ENCODE assay signal across 9 mouse cellular contexts in the genomic region with DNA sequence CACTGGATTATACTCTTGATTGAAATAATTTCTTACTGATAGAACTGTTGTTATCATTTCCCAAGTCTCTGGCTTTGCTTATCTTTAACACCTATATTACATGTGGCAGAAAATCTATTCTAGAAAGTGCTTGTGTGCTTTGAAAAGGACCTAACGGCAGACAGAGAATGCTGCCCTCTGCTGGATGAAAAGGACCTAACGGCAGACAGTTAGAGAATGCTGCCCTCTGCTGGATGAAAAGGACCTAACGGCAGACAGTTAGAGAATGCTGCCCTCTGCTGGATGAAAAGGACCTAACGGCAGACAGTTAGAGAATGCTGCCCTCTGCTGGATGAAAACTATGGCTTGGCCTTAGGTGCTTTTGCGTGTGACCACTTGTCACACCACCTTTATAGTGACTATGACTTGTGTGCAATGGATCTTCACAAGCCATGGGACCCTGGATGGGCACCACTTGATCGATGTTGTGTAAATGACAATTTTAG. TPM values are rescaled to one million over a fixed set of nuclear protein-coding genes. Genes with fewer than 3 reads are reported as not detected.
A peak's percentile ranks its signal among the peaks of the same experiment; 100 is the strongest.
DNase-seq lines count a peak whose midpoint lies in the region; ATAC-seq and TF ChIP-seq lines count a peak whose summit lies in the region.
"Not testable (repeated sequence)": the region's sequence is repeated elsewhere in the genome, so short reads cannot be mapped to it uniquely, and the experiment has no call there.
"Had no signal": no experiment of that assay in that cellular context is flagged by ENCODE, and none has a peak within 500 bp of the region (broad histone marks: within the 10 kb centered on the region; RNA-seq: fewer than 3 reads in every experiment).

No protein-coding gene starts in this region.

- H3K4me3 ChIP-seq in E14TG2a.4 (replicated peaks; ENCODE audit: low read length); forebrain, embryonic 14.5 days (ENCODE audit: low read depth, low read length); hindbrain, embryonic 12.5 days: not testable (repeated sequence)

- H3K36me3 ChIP-seq in E14TG2a.4 (ENCODE audit: insufficient read depth, low read length); forebrain, embryonic 14.5 days (ENCODE audit: control insufficient read depth, insufficient read depth, low read length); hindbrain, embryonic 12.5 days: not testable (repeated sequence)

- not testable (repeated sequence) for H3K4me2 ChIP-seq in forebrain, embryonic 14.5 days (ENCODE audit: low read length); hindbrain, embryonic 12.5 days (replicated peaks)

- H3K4me1 ChIP-seq in E14TG2a.4 (replicated peaks; ENCODE audit: low read depth, low read length); forebrain, embryonic 14.5 days (ENCODE audit: control insufficient read depth, insufficient read depth, low read length); hindbrain, embryonic 12.5 days: not testable (repeated sequence)

- H3K9ac ChIP-seq in forebrain, embryonic 14.5 days (ENCODE audit: low read length); hindbrain, embryonic 12.5 days: not testable (repeated sequence)

- peak; percentile 76 for TF ChIP-seq CTCF in E14TG2a.4 (conservative IDR thresholded peaks at IDR 0.05; ENCODE audit: low read length)

- DNase-seq in brain, embryonic 18.5 days (ENCODE audit: low read depth, low spot score): peak; percentile 57
- DNase-seq in forebrain, embryonic 14.5 days (ENCODE audit: low spot score): peak; percentile 81
- DNase-seq in layer of hippocampus, adult 9-11 months: peak; percentile 40
- DNase-seq in lung, postnatal 14 days: peak; percentile 75
- DNase-seq in retina, adult 2 months (ENCODE audit: low read depth, low spot score): peak; percentile 51
- peak; percentile 10 for DNase-seq in thymus, postnatal 0 days (ENCODE audit: low spot score)

- H3K27me3 ChIP-seq in E14TG2a.4 (ENCODE audit: insufficient read depth, low read length); forebrain, embryonic 14.5 days (replicated peaks; ENCODE audit: control insufficient read depth, insufficient read depth, low read length); hindbrain, embryonic 12.5 days: not testable (repeated sequence)

- ATAC-seq in forebrain, embryonic 14.5 days: peak; percentile 69
- peak; percentile 43 for ATAC-seq in hindbrain, embryonic 12.5 days (ENCODE audit: low FRiP score)

- peaks cover 22% of the 10 kb centered on the region for H3K9me3 ChIP-seq in E14TG2a.4 (ENCODE audit: low read length)
- H3K9me3 ChIP-seq in forebrain, embryonic 14.5 days (replicated peaks; ENCODE audit: control insufficient read depth, low read length); hindbrain, embryonic 12.5 days (replicated peaks): not testable (repeated sequence)

- WGBS in forebrain, embryonic 14.5 days: 54% methylated on average over 6 of the region's 6 CpGs
- 55% methylated on average over 6 of the region's 6 CpGs for WGBS in hindbrain, embryonic 12.5 days

- not testable (repeated sequence) for H3K27ac ChIP-seq in forebrain, embryonic 14.5 days (ENCODE audit: low read depth, low read length); hindbrain, embryonic 12.5 days

RNA-seq across cellular contexts. Expression of a gene that starts 11.6 kb away (rescaled TPM):
- polyA plus RNA-seq in forebrain, embryonic 14.5 days (2014; fragmentation: Nextera tagmentation; extraction: Ambion mirVana): not detected in 2 replicates
- polyA plus RNA-seq in hindbrain, embryonic 12.5 days (2016; fragmentation: Nextera tagmentation; extraction: Ambion mirVana): 0.10 TPM in 1 of 2 replicates, not detected in the other
- polyA plus RNA-seq in thymus, postnatal 0 days (2015; fragmentation: Nextera tagmentation; extraction: Ambion mirVana): 0.27 and 0.28 TPM in 2 replicates
- polyA plus RNA-seq: myocyte had no signal

RNA-seq across cellular contexts. Expression of a gene that starts 26.2 kb away (rescaled TPM):
- polyA plus RNA-seq in forebrain, embryonic 14.5 days (2014; fragmentation: Nextera tagmentation; extraction: Ambion mirVana): 152 and 191 TPM in 2 replicates
- polyA plus RNA-seq in hindbrain, embryonic 12.5 days (2016; fragmentation: Nextera tagmentation; extraction: Ambion mirVana): 142 and 165 TPM in 2 replicates
- polyA plus RNA-seq in thymus, postnatal 0 days (2015; fragmentation: Nextera tagmentation; extraction: Ambion mirVana): 7.3 and 8.4 TPM in 2 replicates

Comparison
In these comparisons a context has a peak if more than half of its experiments do, and no peak if none do; other contexts are left out.
1. DNase-seq: peak in every context shown above with its lines; median percentile 81 in forebrain, embryonic 14.5 days; 75 in lung, postnatal 14 days; 57 in brain, embryonic 18.5 days; 51 in retina, adult 2 months; 40 in layer of hippocampus, adult 9-11 months; 10 in thymus, postnatal 0 days.
2. RNA of a gene that starts 26.2 kb away (polyA plus RNA-seq): 152 to 191 TPM in forebrain, embryonic 14.5 days and 142 to 165 TPM in hindbrain, embryonic 12.5 days; 7.3 to 8.4 TPM in thymus, postnatal 0 days; every median in the first group is over 10 times any median in the second.